Mouse (Mus musculus) ES-E14 (cell line): Measurements from ENCODE around the gene Gfer.

Experiments used
- CHD2 ChIP-seq: IDR thresholded peaks from 2 replicates; pipeline ENCODE4 v1.6.1; 2014; ENCODE audit warnings: mild to moderate bottlenecking, low read depth, low read length, inconsistent platforms
- HCFC1 ChIP-seq: IDR thresholded peaks from 2 replicates; pipeline ENCODE4 v1.6.1; 2012; ENCODE audit warnings: low read length, inconsistent platforms, borderline replicate concordance; ENCODE audit not compliant: insufficient read depth
- MAFK ChIP-seq: IDR thresholded peaks from 2 replicates; pipeline ENCODE4 v1.6.1; 2014; ENCODE audit warnings: mild to moderate bottlenecking, low read depth, low read length, inconsistent platforms; ENCODE audit not compliant: insufficient read depth
- ZC3H11A ChIP-seq: IDR thresholded peaks from 2 replicates; pipeline ENCODE4 v1.6.1; 2012; ENCODE audit warnings: low read depth, mild to moderate bottlenecking, inconsistent platforms, low read length, borderline replicate concordance
- ZNF384 ChIP-seq: IDR thresholded peaks from 2 replicates; pipeline ENCODE4 v1.6.1; 2012; ENCODE audit warnings: low read depth, low read length, inconsistent platforms

DNA sequence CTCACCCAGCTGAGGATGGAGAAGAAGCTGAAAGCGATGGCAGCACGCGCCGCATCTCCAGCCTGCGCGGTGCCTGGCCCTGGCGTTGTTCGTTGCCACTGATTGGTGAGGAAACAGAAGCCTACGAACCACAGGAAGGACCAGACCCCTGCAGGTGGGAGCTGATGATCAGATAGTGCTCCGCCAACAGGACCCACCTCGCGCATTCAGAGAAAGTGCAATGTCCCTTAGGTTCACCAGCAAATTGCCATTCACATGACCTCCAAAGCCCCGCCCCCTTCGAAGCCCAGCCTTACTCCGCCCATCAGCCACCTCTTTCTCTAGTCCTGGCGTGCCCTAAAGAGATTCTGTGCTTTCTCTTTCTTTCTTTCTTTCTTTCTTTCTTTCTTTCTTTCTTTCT lies 9.4 kb downstream of the Gfer start:
- TF ChIP-seq ZC3H11A, result no peak
- TF ChIP-seq CHD2, result no peak
- no peak for TF ChIP-seq ZNF384
- no peak for TF ChIP-seq MAFK
- no peak; the same call in 1 of the 2 replicates for TF ChIP-seq HCFC1
